In the genomic region with DNA sequence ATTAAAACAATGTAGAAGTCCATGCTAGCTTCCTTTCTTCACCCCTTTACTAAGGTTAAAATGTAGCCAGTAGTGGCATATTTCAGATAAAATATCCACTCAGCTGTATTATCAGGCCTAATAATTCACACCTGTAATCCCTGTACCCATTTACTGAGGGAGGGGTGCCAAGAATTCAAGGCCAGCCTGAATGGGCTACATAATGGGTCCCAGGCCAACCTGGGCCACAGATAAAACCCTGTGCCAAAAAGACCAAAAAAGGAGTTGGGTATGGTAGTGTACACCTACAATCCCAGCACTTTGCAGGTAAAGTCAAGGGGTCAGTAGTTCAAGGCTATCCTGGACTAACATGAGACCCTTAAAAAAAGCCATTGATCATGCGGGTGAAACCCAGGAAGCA, we compare ENCODE assay signal across 21 mouse cellular contexts. TPM values are rescaled to one million over a fixed set of nuclear protein-coding genes. Genes with fewer than 3 reads are reported as not detected.
"Had no signal": no experiment of that assay in that cellular context is flagged by ENCODE, and none has a peak within 500 bp of the region (broad histone marks: within the 10 kb centered on the region; RNA-seq: fewer than 3 reads in every experiment).

No protein-coding gene starts in this region.

- H3K4me1 ChIP-seq: lung, embryonic 15.5 days; midbrain, embryonic 15.5 days; neural tube, embryonic 15.5 days had no signal

- H3K4me3 ChIP-seq: lung, embryonic 15.5 days; megakaryocyte, embryonic 14.5 days; midbrain, embryonic 12.5 days; midbrain, embryonic 15.5 days; neural tube, embryonic 13.5 days; neural tube, embryonic 15.5 days had no signal

- H3K27ac ChIP-seq: lung, embryonic 15.5 days; macrophage; midbrain, embryonic 12.5 days; midbrain, embryonic 15.5 days; neural tube, embryonic 13.5 days; neural tube, embryonic 15.5 days had no signal

- DNase-seq: liver, postnatal 0 days; lung, adult 2 months; lung, postnatal 14 days; lung, postnatal 36 days; retina, postnatal 1 day; right cerebral cortex, adult 18-20 months; right cerebral cortex, postnatal 25 days; right cerebral cortex, postnatal 4 days; spleen, adult 18-20 months; thymus, adult 18-20 months; thymus, postnatal 14 days; thymus, postnatal 36 days had no signal

- H3K9me3 ChIP-seq: lung, embryonic 15.5 days; megakaryocyte, embryonic 14.5 days; midbrain, embryonic 12.5 days; midbrain, embryonic 15.5 days; neural tube, embryonic 13.5 days; neural tube, embryonic 15.5 days had no signal

- H3K9ac ChIP-seq: liver, postnatal 0 days; lung, embryonic 15.5 days; midbrain, embryonic 12.5 days; midbrain, embryonic 15.5 days; neural tube, embryonic 13.5 days; neural tube, embryonic 15.5 days had no signal

- H3K36me3 ChIP-seq: lung, embryonic 15.5 days; midbrain, embryonic 12.5 days; midbrain, embryonic 15.5 days; neural tube, embryonic 13.5 days; neural tube, embryonic 15.5 days had no signal

- H3K27me3 ChIP-seq: lung, embryonic 15.5 days; midbrain, embryonic 15.5 days; neural tube, embryonic 13.5 days; neural tube, embryonic 15.5 days had no signal

RNA-seq across cellular contexts. Expression of a gene that starts 9.3 kb away (rescaled TPM):
- total RNA-seq: monocyte, adult 5-6 weeks had no signal
- polyA plus RNA-seq: macrophage; small intestine, adult 2 months had no signal
